Mouse (Mus musculus): Measurements from ENCODE around the gene Rbm41. TPM values are rescaled to one million over a fixed set of nuclear protein-coding genes. Genes with fewer than 3 reads are reported as not detected.

Rbm41 gene
- 1.5 and 2.2 TPM in 2 replicates for polyA plus RNA-seq (2021; fragmentation: Nextera tagmentation)
- long read RNA-seq, experiment 1, partial matches to known transcripts: 0 of 4 reads
- long read RNA-seq, experiment 1, other reads (novel, unspliced or antisense): 4 of 4 reads
- long read RNA-seq, experiment 2, partial matches to known transcripts: 1 of 1 reads
- long read RNA-seq, experiment 2, other reads (novel, unspliced or antisense): 0 of 1 reads

GRCm38 (mm10) chrX:139997740-139998690, at the start of gene Rbm41:
TSS of gene Rbm41 (minus strand) at chrX:139998595.

DNA sequence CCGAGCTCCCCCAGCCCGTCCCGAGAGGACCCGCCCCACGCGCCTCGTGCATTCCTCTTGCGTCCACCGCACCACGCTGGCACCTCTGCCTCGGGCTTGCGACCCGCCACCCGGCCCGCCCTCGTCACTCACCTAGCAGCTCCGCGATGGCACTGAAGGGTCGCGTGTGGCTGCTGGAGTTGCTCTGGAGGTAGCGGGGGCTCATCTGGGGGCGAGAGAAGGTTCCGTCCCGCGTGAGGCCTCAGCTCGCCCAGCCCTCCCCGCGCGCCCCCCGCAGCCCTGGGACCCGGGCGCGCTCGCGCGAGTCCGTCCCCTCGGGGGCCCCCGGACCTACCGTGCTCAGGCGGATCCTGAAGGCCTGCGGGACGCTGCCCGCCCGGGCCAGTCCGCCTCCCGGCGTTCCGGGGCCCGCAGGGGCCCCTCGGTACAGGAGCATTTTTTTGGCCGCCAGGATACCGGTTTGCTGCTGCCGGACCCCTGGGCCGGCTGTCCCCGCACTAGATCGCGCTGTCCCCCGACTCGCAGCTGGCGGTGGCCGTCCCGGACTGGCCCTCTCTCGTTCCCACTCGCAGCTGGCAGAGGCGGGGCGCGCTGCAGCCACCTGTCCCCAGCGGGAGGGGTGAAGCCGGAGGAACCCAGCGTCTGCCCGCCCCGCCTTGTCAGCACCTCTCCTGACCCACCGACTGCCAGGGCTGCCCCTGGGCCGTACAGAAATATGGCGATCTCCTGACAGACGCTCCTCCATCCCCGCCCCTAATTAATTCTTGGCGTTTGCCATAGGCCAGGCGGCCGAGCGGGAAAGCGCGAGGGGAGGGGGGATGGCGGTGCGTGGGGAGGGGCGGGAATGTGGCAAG, 127.2 kb downstream of the Rbm41 start, which contains the start of gene Morc4:
Gene Morc4 (minus strand): TSS at position 740 of the 854 bp plus-strand sequence.

Other genes with a start within 250 kb of the Rbm41 start
- not detected in 2 replicates for gene Ripply1, start 216.2 kb downstream of the Rbm41 start, polyA plus RNA-seq (2021; fragmentation: Nextera tagmentation)
- gene Cldn2, start 197.8 kb downstream of the Rbm41 start, polyA plus RNA-seq (2021; fragmentation: Nextera tagmentation): 0.06 and 0.12 TPM in 2 replicates
- 0.83 and 0.88 TPM in 2 replicates for gene Morc4, start 126.9 kb downstream of the Rbm41 start, polyA plus RNA-seq (2021; fragmentation: Nextera tagmentation)
- 0.23 and 0.39 TPM in 2 replicates for gene Nup62cl, start 64.1 kb upstream of the Rbm41 start, polyA plus RNA-seq (2021; fragmentation: Nextera tagmentation)
- not detected in 2 replicates for gene Pih1h3b, start 64.3 kb upstream of the Rbm41 start, polyA plus RNA-seq (2021; fragmentation: Nextera tagmentation)